ENCODE assay signal across 9 mouse cellular contexts in the genomic region with DNA sequence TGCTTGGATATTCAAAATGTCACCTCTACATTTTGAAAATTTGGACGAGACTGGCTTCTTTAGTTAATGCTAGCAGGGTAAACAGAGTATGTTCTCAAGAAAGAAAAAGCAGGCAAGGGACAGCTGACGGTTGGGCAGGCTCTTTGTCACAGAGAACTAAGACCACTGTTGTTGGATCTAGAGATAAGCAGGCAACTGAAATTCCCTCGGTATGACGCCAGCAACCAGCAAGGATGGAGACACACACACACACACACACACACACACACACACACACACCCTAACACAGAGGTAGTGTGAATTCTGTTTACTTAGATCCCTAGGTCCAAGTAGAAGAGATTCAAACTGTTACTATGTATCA.
DNase-seq lines count a peak whose midpoint lies in the region; ATAC-seq lines count a peak whose summit lies in the region.
"Had no signal": no experiment of that assay in that cellular context is flagged by ENCODE, and none has a peak within 500 bp of the region (broad histone marks: within the 10 kb centered on the region; RNA-seq: fewer than 3 reads in every experiment).

No protein-coding gene starts in this region.

- no peak overlapping the region for H3K4me3 ChIP-seq in kidney, embryonic 14.5 days (ENCODE audit: low read length)
- no peak overlapping the region for H3K4me3 ChIP-seq in hindbrain, embryonic 16.5 days (ENCODE audit: low read length)
- no peak overlapping the region for H3K4me3 ChIP-seq in midbrain, embryonic 13.5 days (replicated peaks)

- H3K27me3 ChIP-seq in kidney, embryonic 14.5 days (ENCODE audit: control insufficient read depth, insufficient read depth, low read length), result no peaks in the 10 kb centered on the region
- no peaks in the 10 kb centered on the region for H3K27me3 ChIP-seq in hindbrain, embryonic 16.5 days (replicated peaks; ENCODE audit: control insufficient read depth, insufficient read depth, low read length)
- no peaks in the 10 kb centered on the region for H3K27me3 ChIP-seq in midbrain, embryonic 13.5 days

- H3K9ac ChIP-seq in kidney, embryonic 14.5 days (ENCODE audit: low read depth, low read length), result no peak overlapping the region
- H3K9ac ChIP-seq in hindbrain, embryonic 16.5 days (ENCODE audit: low read depth, low read length), result no peak overlapping the region
- no peak overlapping the region for H3K9ac ChIP-seq in midbrain, embryonic 13.5 days (replicated peaks)

- no peak for DNase-seq in kidney, adult 8-10 months
- no peak for DNase-seq in gastrocnemius, postnatal 14 days
- DNase-seq in embryo, embryonic 10.5 days (ENCODE audit: low spot score), result no peak
- no peak for DNase-seq in gastrocnemius, adult 18-20 months (ENCODE audit: low spot score)
- DNase-seq: kidney, adult 18-20 months had no signal

- H3K36me3 ChIP-seq in kidney, embryonic 14.5 days (ENCODE audit: control insufficient read depth, insufficient read depth, low read length), result no peaks in the 10 kb centered on the region
- H3K36me3 ChIP-seq in hindbrain, embryonic 16.5 days (ENCODE audit: control insufficient read depth, insufficient read depth, low read length), result no peaks in the 10 kb centered on the region
- H3K36me3 ChIP-seq in midbrain, embryonic 13.5 days, result no peaks in the 10 kb centered on the region

- H3K27ac ChIP-seq in kidney, embryonic 14.5 days (ENCODE audit: low read depth, low read length), result peak overlapping the region; percentile 37; the same call in 1 of the 2 replicates
- H3K27ac ChIP-seq in hindbrain, embryonic 16.5 days (ENCODE audit: low read depth, low read length), result peak overlapping the region; percentile 78
- peak overlapping the region; percentile 84 for H3K27ac ChIP-seq in midbrain, embryonic 13.5 days

- peaks cover 12% of the 10 kb centered on the region for H3K4me1 ChIP-seq in kidney, embryonic 14.5 days (ENCODE audit: control insufficient read depth, insufficient read depth, low read length)
- H3K4me1 ChIP-seq in hindbrain, embryonic 16.5 days (ENCODE audit: control insufficient read depth, insufficient read depth, low read depth, low read length), result peaks cover 13% of the 10 kb centered on the region
- H3K4me1 ChIP-seq in midbrain, embryonic 13.5 days (replicated peaks), result peaks cover 52% of the 10 kb centered on the region

- H3K4me2 ChIP-seq in kidney, embryonic 14.5 days (replicated peaks; ENCODE audit: low read depth, low read length), result peak overlapping the region; percentile 27; the same call in 1 of the 2 replicates
- peak overlapping the region; percentile 42 for H3K4me2 ChIP-seq in hindbrain, embryonic 16.5 days (ENCODE audit: low read length)
- H3K4me2 ChIP-seq in midbrain, embryonic 13.5 days (replicated peaks), result peak overlapping the region; percentile 27

- intact Hi-C loops in gastrocnemius, postnatal 14 days (cut with DNase I; ENCODE audit: low total_unique reads), result no loop called here

- no peaks in the 10 kb centered on the region for H3K9me3 ChIP-seq in kidney, embryonic 14.5 days (ENCODE audit: control insufficient read depth, low read length)
- H3K9me3 ChIP-seq in hindbrain, embryonic 16.5 days (ENCODE audit: control insufficient read depth, low read length), result no peaks in the 10 kb centered on the region
- no peaks in the 10 kb centered on the region for H3K9me3 ChIP-seq in midbrain, embryonic 13.5 days

- WGBS in kidney, embryonic 14.5 days, result 44% methylated on average over 4 of the region's 4 CpGs
- WGBS in hindbrain, embryonic 16.5 days, result 10% methylated on average over 4 of the region's 4 CpGs
- 11% methylated on average over 4 of the region's 4 CpGs for WGBS in midbrain, embryonic 13.5 days

- no peak; the same call in 1 of the 2 replicates for ATAC-seq in kidney, embryonic 14.5 days (ENCODE audit: low FRiP score, low TSS enrichment)
- peak; percentile 24; the same call in 1 of the 2 replicates for ATAC-seq in common myeloid progenitor, adult 5-6 weeks (replicated peaks; ENCODE audit: low read depth, poor library complexity, severe bottlenecking)
- ATAC-seq in hindbrain, embryonic 16.5 days, result peak; percentile 57
- peak; percentile 68 for ATAC-seq in midbrain, embryonic 13.5 days
